Mouse (Mus musculus) intestine, embryonic 15.5 days (tissue): ENCODE measurements around the gene Snx11. TPM values are rescaled to one million over a fixed set of nuclear protein-coding genes. Genes with fewer than 3 reads are reported as not detected.
"Not testable (repeated sequence)": the region's sequence is repeated elsewhere in the genome, so short reads cannot be mapped to it uniquely, and the experiment has no call there.

Source experiments
- ATAC-seq: fragments of 200-750 bp; cut with Nextera tagmentation; 2 replicates; pipeline ENCODE4 v1.8.0; 2017; ENCODE audit warnings: moderate TSS enrichment, moderate library complexity
- H3K27ac ChIP-seq: fragments of 300-500 bp; sonication (generic); 2 replicates; pipeline ENCODE4 v1.5.1; 2015; ENCODE audit warnings: mild to moderate bottlenecking, inconsistent platforms
- H3K27me3 ChIP-seq: fragments of 300-500 bp; sonication (generic); replicated peaks from 2 replicates; pipeline ENCODE4 v1.6.1; 2015; ENCODE audit warnings: inconsistent platforms
- H3K36me3 ChIP-seq: fragments of 300-500 bp; sonication (generic); 2 replicates; pipeline ENCODE4 v1.6.1; 2015; ENCODE audit warnings: inconsistent platforms
- H3K4me1 ChIP-seq: fragments of 300-500 bp; sonication (generic); replicated peaks from 2 replicates; pipeline ENCODE4 v1.6.1; 2015; ENCODE audit warnings: inconsistent platforms
- H3K4me2 ChIP-seq: fragments of 300-500 bp; sonication (generic); replicated peaks from 2 replicates; pipeline ENCODE4 v1.6.1; 2015; ENCODE audit warnings: mild to moderate bottlenecking, inconsistent platforms
- H3K4me3 ChIP-seq: fragments of 300-500 bp; sonication (generic); replicated peaks from 2 replicates; pipeline ENCODE4 v1.5.1; 2015; ENCODE audit warnings: inconsistent platforms
- H3K9ac ChIP-seq: fragments of 300-500 bp; sonication (generic); 2 replicates; pipeline ENCODE4 v1.6.1; 2015; ENCODE audit warnings: inconsistent platforms
- H3K9me3 ChIP-seq: fragments of 300-500 bp; sonication (generic); 2 replicates; pipeline ENCODE4 v1.6.1; 2016; ENCODE audit warnings: inconsistent platforms
- WGBS: fragments of 180-500 bp; shearing (Covaris S2); methylation state at CpG from one replicate; pipeline ENCODE4 v1.1.7; 2015; 5-methylcytosine and 5-hydroxymethylcytosine counted together
- polyA plus RNA-seq: library from polyadenylated mRNA; unstranded; fragments of >200 nt; fragmentation: Nextera tagmentation; extraction: Ambion mirVana; gene quantifications from 2 replicates; pipeline ENCODE4 v1.2.1, GENCODE M21; 2015

Gene Snx11
- polyA plus RNA-seq, 1 experiment from 2014 or later, result 14.6 TPM

GRCm38 (mm10) chr11:96815895-96816294 is 38.5 kb upstream of the Snx11 start:
- WGBS, result 98% methylated on average over 2 of the region's 2 CpGs
- Histone ChIP-seq H3K4me2 (no peak overlapping the region), H3K9me3 (no peaks in the 10 kb centered on the region), H3K27ac (no peak overlapping the region), H3K36me3 (peaks cover 50% of the 10 kb centered on the region), H3K27me3 (no peaks in the 10 kb centered on the region), H3K4me3 (no peak overlapping the region), H3K4me1 (no peaks in the 10 kb centered on the region), H3K9ac (no peak overlapping the region)
- no peak for ATAC-seq

- H3K9me3 ChIP-seq, result no peaks in the 10 kb centered on the region
- no peaks in the 10 kb centered on the region for H3K27me3 ChIP-seq
- no peak overlapping the region for H3K4me2 ChIP-seq
- no peak overlapping the region for H3K27ac ChIP-seq
- H3K4me3 ChIP-seq, result no peak overlapping the region
- H3K4me1 ChIP-seq, result no peaks in the 10 kb centered on the region
- WGBS, result 76% methylated on average over 2 of the region's 2 CpGs
- H3K36me3 ChIP-seq, result peaks cover 45% of the 10 kb centered on the region
- H3K9ac ChIP-seq, result no peak overlapping the region
- no peak for ATAC-seq
These were observed 37.1 kb upstream of the Snx11 start for GRCm38 (mm10) chr11:96814443-96814842.

GRCm38 (mm10) chr11:96813920-96814319 is 36.6 kb upstream of the Snx11 start:
- peaks cover 43% of the 10 kb centered on the region for H3K36me3 ChIP-seq

GRCm38 (mm10) chr11:96813455-96813854 is 36.1 kb upstream of the Snx11 start:
- Histone ChIP-seq H3K27ac (no peak overlapping the region), H3K4me1 (no peaks in the 10 kb centered on the region), H3K27me3 (no peaks in the 10 kb centered on the region), H3K9me3 (no peaks in the 10 kb centered on the region), H3K9ac (no peak overlapping the region), H3K36me3 (peaks cover 43% of the 10 kb centered on the region), H3K4me3 (no peak overlapping the region), H3K4me2 (no peak overlapping the region)
- no peak for ATAC-seq
- 82% methylated on average over 4 of the region's 4 CpGs for WGBS

More at GRCm38 (mm10) chr11:96813920-96814319, 36.6 kb upstream of the Snx11 start:
- WGBS, result 84% methylated on average over 5 of the region's 5 CpGs
- H3K4me2 ChIP-seq, result no peak overlapping the region
- H3K4me3 ChIP-seq, result no peak overlapping the region
- no peak for ATAC-seq
- H3K27ac ChIP-seq, result no peak overlapping the region
- no peak overlapping the region for H3K9ac ChIP-seq
- no peaks in the 10 kb centered on the region for H3K9me3 ChIP-seq
- H3K27me3 ChIP-seq, result no peaks in the 10 kb centered on the region
- H3K4me1 ChIP-seq, result no peaks in the 10 kb centered on the region

GRCm38 (mm10) chr11:96811188-96811587 is 33.8 kb upstream of the Snx11 start:
- not testable (repeated sequence) for H3K9ac ChIP-seq, H3K4me2 ChIP-seq, H3K27ac ChIP-seq, H3K4me1 ChIP-seq, H3K27me3 ChIP-seq, H3K4me3 ChIP-seq, H3K9me3 ChIP-seq, ATAC-seq
- peaks cover 31% of the 10 kb centered on the region for H3K36me3 ChIP-seq
- WGBS, result 89% methylated on average over 1 of the region's 1 CpGs

GRCm38 (mm10) chr11:96809562-96810235 is 32.3 kb upstream of the Snx11 start:
- Histone ChIP-seq H3K4me2 (no peak overlapping the region), H3K36me3 (peaks cover 31% of the 10 kb centered on the region), H3K4me1 (no peaks in the 10 kb centered on the region), H3K27ac (no peak overlapping the region), H3K9ac (no peak overlapping the region), H3K4me3 (no peak overlapping the region), H3K9me3 (no peaks in the 10 kb centered on the region), H3K27me3 (no peaks in the 10 kb centered on the region)
- 90% methylated on average over 6 of the region's 6 CpGs for WGBS
- ATAC-seq, result no peak

- Histone ChIP-seq H3K36me3 (peaks cover 37% of the 10 kb centered on the region), H3K4me3 (no peak overlapping the region), H3K27ac (no peak overlapping the region), H3K4me2 (no peak overlapping the region), H3K4me1 (no peaks in the 10 kb centered on the region), H3K27me3 (no peaks in the 10 kb centered on the region), H3K9ac (no peak overlapping the region), H3K9me3 (no peaks in the 10 kb centered on the region)
- no peak for ATAC-seq
- WGBS, result 57% methylated on average over 1 of the region's 1 CpGs
These were observed 30.7 kb upstream of the Snx11 start for GRCm38 (mm10) chr11:96808066-96808465.

GRCm38 (mm10) chr11:96805606-96806005 is 28.2 kb upstream of the Snx11 start:
- Histone ChIP-seq H3K4me3 (no peak overlapping the region), H3K27ac (no peak overlapping the region), H3K9ac (no peak overlapping the region), H3K4me2 (no peak overlapping the region), H3K9me3 (no peaks in the 10 kb centered on the region), H3K4me1 (no peaks in the 10 kb centered on the region), H3K27me3 (no peaks in the 10 kb centered on the region), H3K36me3 (peaks cover 37% of the 10 kb centered on the region)
- WGBS, result 87% methylated on average over 5 of the region's 5 CpGs
- ATAC-seq, result no peak

- 89% methylated on average over 2 of the region's 2 CpGs for WGBS
- no peak overlapping the region for H3K27ac ChIP-seq
- no peaks in the 10 kb centered on the region for H3K4me1 ChIP-seq
- no peaks in the 10 kb centered on the region for H3K27me3 ChIP-seq
- ATAC-seq, result no peak
- no peak overlapping the region for H3K4me2 ChIP-seq
- no peak overlapping the region for H3K9ac ChIP-seq
- H3K36me3 ChIP-seq, result peaks cover 10% of the 10 kb centered on the region; the same call in 1 of the 2 replicates
- no peak overlapping the region for H3K4me3 ChIP-seq
- no peaks in the 10 kb centered on the region for H3K9me3 ChIP-seq
These were observed 22.2 kb upstream of the Snx11 start for GRCm38 (mm10) chr11:96799511-96799910.

- Histone ChIP-seq H3K9me3 (no peaks in the 10 kb centered on the region), H3K4me3 (no peak overlapping the region), H3K27ac (no peak overlapping the region), H3K27me3 (no peaks in the 10 kb centered on the region), H3K36me3 (peaks cover 4% of the 10 kb centered on the region; the same call in 1 of the 2 replicates), H3K4me1 (no peaks in the 10 kb centered on the region; the same call in 1 of the 2 replicates), H3K4me2 (no peak overlapping the region), H3K9ac (no peak overlapping the region)
- ATAC-seq, result no peak
- WGBS, result 67% methylated on average over 1 of the region's 1 CpGs
These were observed 19.2 kb upstream of the Snx11 start for GRCm38 (mm10) chr11:96796586-96796985.

- H3K4me3 ChIP-seq, result no peak overlapping the region
- H3K36me3 ChIP-seq, result peaks cover 4% of the 10 kb centered on the region; the same call in 1 of the 2 replicates
- H3K4me2 ChIP-seq, result no peak overlapping the region
- no peak overlapping the region for H3K27ac ChIP-seq
- H3K4me1 ChIP-seq, result no peaks in the 10 kb centered on the region; the same call in 1 of the 2 replicates
- H3K9ac ChIP-seq, result no peak overlapping the region
- H3K27me3 ChIP-seq, result no peaks in the 10 kb centered on the region
- H3K9me3 ChIP-seq, result no peaks in the 10 kb centered on the region
- WGBS, result 99% methylated on average over 2 of the region's 2 CpGs
- no peak for ATAC-seq
These were observed 18.7 kb upstream of the Snx11 start for GRCm38 (mm10) chr11:96796081-96796480.

- Histone ChIP-seq H3K4me2 (no peak overlapping the region), H3K9ac (no peak overlapping the region), H3K4me1 (peaks cover 5% of the 10 kb centered on the region), H3K9me3 (no peaks in the 10 kb centered on the region), H3K27me3 (no peaks in the 10 kb centered on the region), H3K27ac (no peak overlapping the region), H3K36me3 (peaks cover 3% of the 10 kb centered on the region; the same call in 1 of the 2 replicates), H3K4me3 (no peak overlapping the region)
- 88% methylated on average over 13 of the region's 13 CpGs for WGBS
- no peak for ATAC-seq
These were observed 18.1 kb upstream of the Snx11 start for GRCm38 (mm10) chr11:96795491-96795890.

- H3K4me2 ChIP-seq, result peak overlapping the region; percentile 66
- H3K9ac ChIP-seq, result no peak overlapping the region; the same call in 1 of the 2 replicates
- H3K9me3 ChIP-seq, result no peaks in the 10 kb centered on the region
- 0 out of 2 replicates have a peak overlapping the region, but pooled peaks have one; percentile 6 for H3K4me3 ChIP-seq
- 5% methylated on average over 1 of the region's 1 CpGs for WGBS
- no peak for ATAC-seq
- peaks cover 10% of the 10 kb centered on the region for H3K4me1 ChIP-seq
- no peaks in the 10 kb centered on the region for H3K27me3 ChIP-seq
- no peaks in the 10 kb centered on the region for H3K36me3 ChIP-seq
- H3K27ac ChIP-seq, result no peak overlapping the region
These were observed 13.3 kb upstream of the Snx11 start for GRCm38 (mm10) chr11:96790681-96791080.
